Mouse (Mus musculus) G1E (cell line): Measurements from ENCODE around the gene Rnf222. TPM values are rescaled to one million over a fixed set of nuclear protein-coding genes. Genes with fewer than 3 reads are reported as not detected.

ENCODE experiments used
- ATAC-seq: 2 replicates; pipeline ENCODE4 v1.8.0; 2016; ENCODE audit warnings: mild to moderate bottlenecking; ENCODE audit not compliant: insufficient number of reproducible peaks, poor library complexity, low FRiP score, severe bottlenecking; ENCODE audit errors: extremely low read depth
- DNase-seq: peaks from one replicate; pipeline ENCODE4 v3.0.0; 2012; ENCODE audit warnings: low spot score
- H3K27me3 ChIP-seq: 2 replicates; pipeline ENCODE4 v1.6.1; 2012; ENCODE audit warnings: mild to moderate bottlenecking, low read length, inconsistent platforms; ENCODE audit not compliant: insufficient read depth
- H3K36me3 ChIP-seq: replicated peaks from 2 replicates; pipeline ENCODE3; 2012; ENCODE audit warnings: mild to moderate bottlenecking, inconsistent platforms
- H3K4me1 ChIP-seq: 2 replicates; pipeline ENCODE4 v1.6.1; 2012; ENCODE audit warnings: low read depth, low read length, inconsistent platforms, mixed read lengths; ENCODE audit not compliant: insufficient read depth
- H3K4me3 ChIP-seq: 2 replicates; pipeline ENCODE4 v1.5.1; 2012; ENCODE audit warnings: low read depth, mild to moderate bottlenecking, inconsistent platforms, low read length, moderate library complexity, mixed read lengths
- H3K9me3 ChIP-seq: replicated peaks from 2 replicates; pipeline ENCODE4 v1.6.1; 2012; ENCODE audit warnings: inconsistent platforms
- CTCF ChIP-seq: IDR thresholded peaks from 2 replicates; pipeline ENCODE4 v1.5.1; 2012; ENCODE audit warnings: low read depth, low read length, inconsistent platforms, mixed read lengths
- GATA1 ChIP-seq: IDR thresholded peaks from 2 replicates; pipeline ENCODE4 v1.6.1; 2012; ENCODE audit warnings: borderline replicate concordance, low read length, inconsistent platforms, mixed read lengths
- GATA2 ChIP-seq: IDR thresholded peaks from 2 replicates; pipeline ENCODE4 v1.6.1; 2012; ENCODE audit warnings: low read depth, low read length, inconsistent platforms, borderline replicate concordance
- POLR2AphosphoS5 ChIP-seq: IDR thresholded peaks from 2 replicates; pipeline ENCODE4 v1.6.1; 2012; ENCODE audit warnings: low read depth, low read length, inconsistent platforms; ENCODE audit not compliant: insufficient replicate concordance
- TAL1 ChIP-seq: conservative IDR thresholded peaks from 2 replicates; pipeline ENCODE4 v1.6.1; 2012; ENCODE audit warnings: low read depth, low read length, inconsistent platforms, mixed read lengths
- polyA plus RNA-seq: library from polyadenylated mRNA; stranded (reverse); fragments of >175 nt; gene quantifications from 2 replicates; pipeline ENCODE4 v1.2.3, GENCODE M21; 2012
- total RNA-seq, 2 experiments: library from RNA; stranded (forward) in 1 of 2; stranded (reverse) in 1 of 2; fragments of 200-1000 nt in 1 of 2; fragments of >200 nt in 1 of 2; fragmentation: Nextera tagmentation in 1 of 2; gene quantifications; 2 replicates each; pipeline ENCODE4 v1.2.3; 2014 to 2017

Gene Rnf222
- total and polyA plus RNA-seq, 3 experiments: 0.11 TPM; not detected in 2

DNA sequence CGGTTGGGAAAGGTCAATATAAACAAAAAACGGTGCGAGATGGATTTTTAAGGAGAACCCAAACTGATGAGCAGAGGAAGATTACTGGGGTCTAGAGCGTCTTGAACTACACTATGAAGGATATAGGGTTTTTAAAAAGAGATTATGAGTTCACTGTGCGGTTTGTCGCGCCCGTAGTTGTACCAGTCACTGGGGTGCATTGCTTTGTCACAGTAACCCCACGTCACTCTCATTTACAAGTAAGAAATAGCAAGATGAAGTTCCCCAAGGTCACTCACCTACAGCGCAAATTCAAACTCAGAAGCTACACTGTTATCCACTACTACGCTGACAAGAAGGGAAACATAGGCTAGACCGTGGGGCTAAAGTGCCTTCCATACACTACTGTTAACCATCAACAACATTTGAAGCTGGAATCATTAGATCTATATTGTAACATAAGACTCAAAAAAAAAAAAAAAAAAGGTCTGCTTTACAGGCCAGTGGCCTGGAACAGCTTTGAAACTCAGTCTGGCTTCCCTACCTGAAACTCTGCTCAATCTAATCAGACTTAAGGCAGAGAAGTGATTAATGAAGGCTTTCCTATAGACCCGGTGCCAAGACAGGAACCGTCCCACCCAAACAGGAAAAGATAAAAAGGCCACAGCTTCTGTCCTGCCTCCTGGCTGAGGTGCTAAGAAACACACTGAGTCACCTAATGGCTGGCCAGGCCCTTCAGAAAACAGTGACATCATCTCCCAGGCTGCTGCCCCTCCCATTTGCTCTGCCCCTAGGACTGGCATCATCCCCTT, 34.5 kb upstream of the Rnf222 start:
- Histone ChIP-seq H3K4me3 (peak overlapping the region; percentile 93), H3K27me3 (peaks cover 3% of the 10 kb centered on the region), H3K4me1 (peaks cover 39% of the 10 kb centered on the region), H3K9me3 (no peaks in the 10 kb centered on the region), H3K36me3 (peaks cover 16% of the 10 kb centered on the region)
- DNase-seq: peak; percentile 58
- ATAC-seq: 0 out of 2 replicates have a peak, but pooled peaks have one; percentile 15
- TF ChIP-seq GATA1: no peak
- no peak for TF ChIP-seq TAL1
- no peak for TF ChIP-seq POLR2AphosphoS5
- TF ChIP-seq CTCF: no peak
- TF ChIP-seq GATA2: no peak

DNA sequence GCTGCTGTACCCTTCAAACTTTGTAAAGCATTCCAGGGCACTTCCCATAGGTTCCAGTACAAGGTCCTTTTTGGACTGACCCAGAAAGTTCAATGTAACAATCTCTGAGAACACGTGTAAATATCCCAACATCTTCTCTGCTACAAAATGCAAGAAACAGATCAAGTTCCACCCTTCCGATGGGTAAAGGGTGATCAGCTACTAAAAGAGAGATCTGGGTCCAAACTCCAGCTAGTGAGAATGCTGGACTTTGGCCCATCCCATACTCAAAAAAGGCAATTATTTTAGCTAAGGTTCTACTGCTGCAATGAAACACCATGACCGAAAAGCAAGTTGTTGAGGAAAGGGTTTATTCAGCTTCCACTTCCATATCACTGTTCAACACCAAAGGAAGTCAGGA, 33.7 kb upstream of the Rnf222 start:
- Histone ChIP-seq H3K9me3 (no peaks in the 10 kb centered on the region), H3K27me3 (peaks cover 8% of the 10 kb centered on the region), H3K36me3 (peaks cover 10% of the 10 kb centered on the region), H3K4me1 (peaks cover 38% of the 10 kb centered on the region), H3K4me3 (no peak overlapping the region)
- ATAC-seq (no peak), DNase-seq (no peak)
- TF ChIP-seq POLR2AphosphoS5: no peak
- no peak for TF ChIP-seq CTCF
- no peak for TF ChIP-seq GATA1
- no peak for TF ChIP-seq GATA2
- TF ChIP-seq TAL1: no peak

DNA sequence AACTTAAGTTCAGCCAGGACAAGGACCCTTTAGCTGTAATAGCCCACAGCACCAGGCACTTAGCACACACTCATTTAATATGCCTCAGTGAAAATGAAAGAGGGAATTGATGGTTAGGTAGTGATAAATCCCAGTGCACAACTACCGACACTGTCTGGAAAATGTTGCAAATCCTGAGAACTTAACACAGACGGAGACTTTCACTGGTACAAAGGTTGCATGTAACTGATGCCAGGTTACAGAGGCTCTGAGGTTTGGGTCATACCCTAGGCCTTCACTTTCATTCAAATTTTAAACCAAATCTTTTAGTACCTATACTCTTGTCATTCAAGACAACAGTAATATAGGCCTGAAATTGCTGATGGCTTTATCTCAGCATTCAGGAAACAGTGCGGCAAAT, 31.0 kb upstream of the Rnf222 start:
- no peaks in the 10 kb centered on the region for H3K36me3 ChIP-seq

DNA sequence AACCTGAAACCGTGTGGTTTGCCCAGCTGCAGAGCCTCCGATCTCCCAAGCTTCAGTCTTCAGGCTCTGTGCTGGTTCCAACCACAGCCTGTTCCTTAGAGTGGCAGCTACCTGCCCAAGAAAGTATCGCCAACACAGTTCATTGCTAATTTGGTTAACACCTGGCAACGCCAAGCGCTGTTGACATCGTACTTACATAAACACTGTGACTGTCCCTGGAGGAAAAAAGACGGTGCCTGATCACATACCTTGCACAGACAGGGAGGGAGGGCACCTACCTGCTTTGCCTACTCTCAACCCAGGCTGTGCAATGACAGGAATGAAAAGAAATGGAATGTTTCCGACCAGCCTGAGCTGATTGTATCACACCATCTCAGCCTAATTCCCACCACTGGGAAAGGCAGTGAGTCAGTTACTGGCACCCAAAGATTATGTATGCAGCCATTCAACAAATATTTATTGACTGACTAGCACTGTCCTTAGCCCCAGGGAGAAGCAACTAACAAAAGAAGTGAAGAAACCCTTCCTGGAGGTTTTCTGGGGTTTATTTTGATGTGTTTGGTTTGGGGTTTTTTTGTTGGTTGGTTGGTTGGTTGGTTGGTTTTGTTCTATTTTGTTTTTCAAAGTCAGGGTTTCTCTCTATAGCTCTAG, 28.3 kb upstream of the Rnf222 start:
- peaks cover 33% of the 10 kb centered on the region for H3K27me3 ChIP-seq
- TF ChIP-seq CTCF (no peak), POLR2AphosphoS5 (no peak), GATA2 (no peak)
- no peaks in the 10 kb centered on the region for H3K9me3 ChIP-seq
- DNase-seq (no peak), ATAC-seq (no peak)
- H3K4me3 ChIP-seq: no peak overlapping the region
- no peaks in the 10 kb centered on the region for H3K36me3 ChIP-seq
- peaks cover 26% of the 10 kb centered on the region for H3K4me1 ChIP-seq

More for the DNA sequence above, 31.0 kb upstream of the Rnf222 start:
- no peak for ATAC-seq
- H3K9me3 ChIP-seq: no peaks in the 10 kb centered on the region
- TF ChIP-seq POLR2AphosphoS5: no peak
- TF ChIP-seq TAL1: no peak
- TF ChIP-seq CTCF: no peak
- TF ChIP-seq GATA1: no peak
- no peak for TF ChIP-seq GATA2
- no peak overlapping the region for H3K4me3 ChIP-seq
- peaks cover 23% of the 10 kb centered on the region for H3K4me1 ChIP-seq
- H3K27me3 ChIP-seq: peaks cover 24% of the 10 kb centered on the region
- no peak for DNase-seq

DNA sequence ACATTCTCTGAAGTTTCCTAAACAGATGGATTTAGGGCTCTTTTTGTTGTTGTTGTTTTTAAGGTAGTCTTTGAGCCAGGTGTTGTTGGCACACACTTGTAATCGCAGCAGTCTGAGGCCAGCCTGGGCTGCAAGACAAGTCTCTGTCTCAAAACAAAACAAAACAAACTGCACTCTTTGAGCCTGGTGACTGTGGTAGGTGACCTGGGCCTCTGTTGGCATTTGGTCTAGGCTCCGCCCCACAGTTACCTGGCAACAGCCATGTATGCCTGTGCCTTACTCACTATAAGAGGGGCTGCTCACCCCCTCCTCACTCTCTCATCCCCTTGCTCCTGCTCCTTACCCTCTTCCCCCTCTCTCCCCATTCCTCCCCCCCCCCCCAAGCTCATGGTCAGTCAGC, 26.1 kb upstream of the Rnf222 start:
- peaks cover 18% of the 10 kb centered on the region for H3K4me1 ChIP-seq
- H3K9me3 ChIP-seq: no peaks in the 10 kb centered on the region
- TF ChIP-seq GATA1 (no peak), CTCF (no peak), POLR2AphosphoS5 (no peak), TAL1 (no peak), GATA2 (no peak)
- no peak overlapping the region for H3K4me3 ChIP-seq
- H3K27me3 ChIP-seq: peaks cover 41% of the 10 kb centered on the region
- H3K36me3 ChIP-seq: no peaks in the 10 kb centered on the region
- no peak for ATAC-seq
- no peak for DNase-seq

DNA sequence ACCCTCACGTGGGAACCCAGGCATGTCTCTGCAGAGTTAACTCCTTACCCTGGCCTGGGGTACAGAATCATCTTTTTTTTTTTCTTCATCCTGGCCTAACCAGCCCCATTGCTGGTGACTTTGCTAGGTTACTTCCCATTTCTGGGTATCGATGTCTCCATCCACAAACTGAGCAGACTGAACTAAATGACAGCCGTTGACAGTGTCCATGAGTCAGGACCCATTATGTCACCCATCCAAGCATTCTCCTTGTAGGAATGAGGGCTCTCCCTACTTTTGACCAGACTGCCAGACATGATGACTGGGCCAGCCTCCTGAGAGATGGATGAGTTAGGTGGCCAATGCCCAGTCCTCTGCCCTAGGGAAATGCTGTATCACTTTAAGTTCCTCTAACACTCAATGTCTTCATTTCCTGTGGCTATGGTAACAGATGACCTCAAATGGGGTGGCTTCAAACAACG, 24.7 kb upstream of the Rnf222 start:
- ATAC-seq (no peak), DNase-seq (no peak)
- H3K27me3 ChIP-seq: peaks cover 41% of the 10 kb centered on the region
- H3K4me1 ChIP-seq: peaks cover 18% of the 10 kb centered on the region
- H3K36me3 ChIP-seq: no peaks in the 10 kb centered on the region
- no peak for TF ChIP-seq TAL1
- no peak for TF ChIP-seq GATA2
- TF ChIP-seq CTCF: no peak
- TF ChIP-seq GATA1: no peak
- TF ChIP-seq POLR2AphosphoS5: no peak
- no peaks in the 10 kb centered on the region for H3K9me3 ChIP-seq
- no peak overlapping the region for H3K4me3 ChIP-seq
